Mouse (Mus musculus) effector memory CD4-positive, alpha-beta T cell, adult 5 months (primary cell): ENCODE data around the gene Dapk2. TPM values are rescaled to one million over a fixed set of nuclear protein-coding genes. Genes with fewer than 3 reads are reported as not detected.

Experiments
- polyA plus RNA-seq: library from polyadenylated mRNA; unstranded; fragments of 100-300 nt; shearing (Covaris generic); gene quantifications from one replicate; pipeline ENCODE4 v1.2.1, GENCODE M21; 2017

The Dapk2 gene
- 2.1 TPM for polyA plus RNA-seq

GRCm38 (mm10) chr9:66157958-66158830, at the start of gene Dapk2:
Dapk2 (plus strand) TSS chr9:66158223.

GRCm38 (mm10) chr9:66126456-66127192, 31.4 kb upstream of the Dapk2 start, which contains the start of the genes Snx1 and Ciao2a:
Snx1 (minus strand) TSS chr9:66126587.
Ciao2a (plus strand) TSS chr9:66126611.

Other genes with a start within 250 kb of the Dapk2 start
- gene Trip4, start 249.4 kb upstream of the Dapk2 start, polyA plus RNA-seq = 24.9 TPM
- gene Csnk1g1, start 249.3 kb upstream of the Dapk2 start, polyA plus RNA-seq = 28.4 TPM
- gene Ppib, start 98.0 kb upstream of the Dapk2 start, polyA plus RNA-seq = 211 TPM
- gene Snx22, start 88.5 kb upstream of the Dapk2 start, polyA plus RNA-seq = 0.27 TPM
- 111 TPM for gene Snx1, start 31.6 kb upstream of the Dapk2 start, polyA plus RNA-seq
- gene Ciao2a, start 31.6 kb upstream of the Dapk2 start, polyA plus RNA-seq = 65.8 TPM
- gene Herc1, start 192.2 kb downstream of the Dapk2 start, polyA plus RNA-seq = 39.3 TPM